Mouse (Mus musculus): Measurements from ENCODE around the gene Cend1. TPM values are rescaled to one million over a fixed set of nuclear protein-coding genes. Genes with fewer than 3 reads are reported as not detected.

The Cend1 gene
- polyA plus RNA-seq, 2 experiments: not detected

DNA sequence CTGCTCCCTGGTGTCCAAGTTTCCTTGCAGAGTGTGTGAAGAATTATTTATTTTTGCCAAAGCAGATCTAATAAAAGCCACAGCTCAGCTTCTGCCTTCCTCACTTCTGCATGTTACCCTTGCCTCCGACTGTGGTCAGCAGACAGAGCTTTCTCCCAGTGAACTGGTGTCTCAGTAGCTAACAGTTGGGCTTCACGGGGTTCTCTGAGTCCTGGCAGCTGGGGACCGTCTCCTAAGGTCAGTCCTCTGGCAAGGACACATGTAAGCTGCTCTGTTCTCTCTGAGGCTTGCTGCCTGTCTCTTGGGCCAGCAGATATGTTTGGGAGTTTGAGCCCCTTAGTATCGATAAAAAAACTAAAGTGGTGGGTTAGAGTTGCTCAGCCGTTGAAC lies 30.7 kb upstream of the Cend1 start:
- 63% methylated on average over 5 of the region's 5 CpGs for WGBS (ENCODE audit: insufficient replicate concordance)
- Histone ChIP-seq H3K27ac (no peak overlapping the region), H3K9me3 (ENCODE audit: control insufficient read depth, low read length) (no peaks in the 10 kb centered on the region), H3K9ac (replicated peaks) (no peak overlapping the region), H3K36me3 (replicated peaks; ENCODE audit: control insufficient read depth, insufficient read depth, low read depth) (no peaks in the 10 kb centered on the region), H3K4me3 (ENCODE audit: insufficient read depth in 1 of 2, low read depth in 2 of 2, low read length in 2 of 2) (no peak overlapping the region), H3K4me1 (replicated peaks; ENCODE audit: control insufficient read depth in 2 of 2, insufficient read depth in 2 of 2, low read length in 1 of 2) (peaks cover 4 to 7% of the 10 kb centered on the region in 2 experiments), H3K4me2 (ENCODE audit: low read depth) (no peak overlapping the region), H3K27me3 (ENCODE audit: control insufficient read depth, insufficient read depth, low read length) (peaks cover 49% of the 10 kb centered on the region)
- TF ChIP-seq EP300 (IDR thresholded peaks at IDR 0.05; ENCODE audit: low read depth) (no peak), CTCF (IDR thresholded peaks at IDR 0.05; ENCODE audit: low read depth) (no peak)
- ATAC-seq (ENCODE audit: insufficient read depth) (no peak), DNase-seq (ENCODE audit: low read depth in 3 of 3, low spot score in 3 of 3) (no peak)

DNA sequence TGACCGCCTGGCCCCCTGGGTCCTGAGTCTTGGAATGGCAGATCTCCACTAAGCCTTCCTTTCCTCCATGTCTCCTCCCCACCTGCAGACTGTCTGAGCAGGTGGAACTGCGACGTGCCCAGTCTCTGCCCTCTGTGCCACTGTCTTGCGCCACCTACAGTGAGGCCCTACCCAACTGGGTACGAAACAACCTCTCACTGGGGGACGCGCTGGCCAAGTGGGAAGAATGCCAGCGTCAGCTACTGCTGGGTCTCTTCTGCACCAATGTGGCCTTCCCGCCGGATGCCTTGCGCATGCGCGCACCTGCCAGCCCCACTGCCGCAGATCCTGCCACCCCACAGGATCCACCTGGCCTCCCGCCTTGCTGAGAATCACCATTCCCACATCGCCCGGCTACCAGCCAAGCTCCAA lies 30.0 kb upstream of the Cend1 start:
- Histone ChIP-seq H3K9me3 (ENCODE audit: control insufficient read depth, low read length) (no peaks in the 10 kb centered on the region), H3K4me3 (ENCODE audit: insufficient read depth in 1 of 2, low read depth in 2 of 2, low read length in 2 of 2) (no peak overlapping the region), H3K27ac (no peak overlapping the region), H3K27me3 (ENCODE audit: control insufficient read depth, insufficient read depth, low read length) (peaks cover 42% of the 10 kb centered on the region), H3K4me1 (replicated peaks; ENCODE audit: control insufficient read depth in 2 of 2, insufficient read depth in 2 of 2, low read length in 1 of 2) (peaks cover 7 to 12% of the 10 kb centered on the region in 2 experiments), H3K9ac (replicated peaks) (no peak overlapping the region), H3K4me2 (ENCODE audit: low read depth) (no peak overlapping the region), H3K36me3 (replicated peaks; ENCODE audit: control insufficient read depth, insufficient read depth, low read depth) (no peaks in the 10 kb centered on the region)
- TF ChIP-seq EP300 (IDR thresholded peaks at IDR 0.05; ENCODE audit: low read depth): no peak
- no peak for TF ChIP-seq CTCF (IDR thresholded peaks at IDR 0.05; ENCODE audit: low read depth)
- ATAC-seq (ENCODE audit: insufficient read depth) (no peak), DNase-seq (ENCODE audit: low read depth in 3 of 3, low spot score in 3 of 3) (no peak)
- WGBS (ENCODE audit: insufficient replicate concordance): 88% methylated on average over 17 of the region's 17 CpGs

DNA sequence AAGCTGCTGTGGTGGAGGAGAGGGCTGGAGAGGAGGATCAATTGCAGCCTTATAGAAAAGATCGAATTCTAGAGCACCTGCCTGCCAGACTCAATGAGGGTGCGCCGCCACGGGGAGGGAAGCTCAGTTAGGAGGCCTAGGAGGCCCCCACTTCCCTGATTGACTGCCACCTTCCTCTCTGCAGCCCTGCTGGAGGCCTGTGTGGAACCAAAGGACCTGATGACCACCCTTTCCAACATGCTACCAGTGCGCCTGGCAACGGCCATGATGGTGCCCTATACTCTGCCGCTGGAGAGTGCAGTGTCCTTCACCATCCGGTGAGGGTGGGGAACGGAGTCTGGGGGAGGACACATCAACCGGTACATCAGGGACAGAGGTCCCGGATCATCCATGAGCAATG lies 29.4 kb upstream of the Cend1 start:
- no peak overlapping the region for H3K27ac ChIP-seq
- no peak overlapping the region for H3K4me3 ChIP-seq (ENCODE audit: insufficient read depth in 1 of 2, low read depth in 2 of 2, low read length in 2 of 2)
- WGBS (ENCODE audit: insufficient replicate concordance): 87% methylated on average over 11 of the region's 11 CpGs
- no peak overlapping the region for H3K9ac ChIP-seq (replicated peaks)
- H3K27me3 ChIP-seq (ENCODE audit: control insufficient read depth, insufficient read depth, low read length): peaks cover 36% of the 10 kb centered on the region
- H3K9me3 ChIP-seq (ENCODE audit: control insufficient read depth, low read length): no peaks in the 10 kb centered on the region
- TF ChIP-seq EP300 (IDR thresholded peaks at IDR 0.05; ENCODE audit: low read depth): no peak
- no peak for TF ChIP-seq CTCF (IDR thresholded peaks at IDR 0.05; ENCODE audit: low read depth)
- ATAC-seq (ENCODE audit: insufficient read depth): no peak
- no peak for DNase-seq (ENCODE audit: low read depth in 3 of 3, low spot score in 3 of 3)
- H3K4me2 ChIP-seq (ENCODE audit: low read depth): no peak overlapping the region
- peaks cover 7 to 12% of the 10 kb centered on the region in 2 experiments for H3K4me1 ChIP-seq (replicated peaks; ENCODE audit: control insufficient read depth in 2 of 2, insufficient read depth in 2 of 2, low read length in 1 of 2)
- H3K36me3 ChIP-seq (replicated peaks; ENCODE audit: control insufficient read depth, insufficient read depth, low read depth): no peaks in the 10 kb centered on the region

GRCm38 (mm10) chr7:141457986-141458660 lies 28.8 kb upstream of the Cend1 start:
- H3K4me1 ChIP-seq (replicated peaks; ENCODE audit: control insufficient read depth in 2 of 2, insufficient read depth in 2 of 2, low read length in 1 of 2): peaks cover 7 to 12% of the 10 kb centered on the region in 2 experiments
- no peak overlapping the region for H3K4me3 ChIP-seq (ENCODE audit: insufficient read depth in 1 of 2, low read depth in 2 of 2, low read length in 2 of 2)
- no peaks in the 10 kb centered on the region for H3K36me3 ChIP-seq (replicated peaks; ENCODE audit: control insufficient read depth, insufficient read depth, low read depth)
- no peak overlapping the region for H3K27ac ChIP-seq
- ATAC-seq (ENCODE audit: insufficient read depth): no peak
- no peak overlapping the region for H3K9ac ChIP-seq (replicated peaks)
- H3K9me3 ChIP-seq (ENCODE audit: control insufficient read depth, low read length): no peaks in the 10 kb centered on the region
- H3K27me3 ChIP-seq (ENCODE audit: control insufficient read depth, insufficient read depth, low read length): peaks cover 30% of the 10 kb centered on the region
- TF ChIP-seq CTCF (IDR thresholded peaks at IDR 0.05; ENCODE audit: low read depth): peak; percentile 86
- no peak for TF ChIP-seq EP300 (IDR thresholded peaks at IDR 0.05; ENCODE audit: low read depth)
- WGBS (ENCODE audit: insufficient replicate concordance): 75% methylated on average over 15 of the region's 15 CpGs
- DNase-seq (ENCODE audit: low read depth in 3 of 3, low spot score in 3 of 3): no peak
- no peak overlapping the region for H3K4me2 ChIP-seq (ENCODE audit: low read depth)

- H3K27me3 ChIP-seq (ENCODE audit: control insufficient read depth, insufficient read depth, low read length): peaks cover 21% of the 10 kb centered on the region
- H3K4me3 ChIP-seq (ENCODE audit: insufficient read depth in 1 of 2, low read depth in 2 of 2, low read length in 2 of 2): no peak overlapping the region
- H3K4me2 ChIP-seq (ENCODE audit: low read depth): no peak overlapping the region
- H3K36me3 ChIP-seq (replicated peaks; ENCODE audit: control insufficient read depth, insufficient read depth, low read depth): peaks cover 1% of the 10 kb centered on the region; the same call in 1 of the 2 replicates
- TF ChIP-seq CTCF (IDR thresholded peaks at IDR 0.05; ENCODE audit: low read depth) (no peak), EP300 (IDR thresholded peaks at IDR 0.05; ENCODE audit: low read depth) (no peak)
- DNase-seq (ENCODE audit: low read depth in 3 of 3, low spot score in 3 of 3): no peak
- peaks cover 7 to 12% of the 10 kb centered on the region in 2 experiments for H3K4me1 ChIP-seq (replicated peaks; ENCODE audit: control insufficient read depth in 2 of 2, insufficient read depth in 2 of 2, low read length in 1 of 2)
- WGBS (ENCODE audit: insufficient replicate concordance): 86% methylated on average over 14 of the region's 14 CpGs
- no peak overlapping the region for H3K27ac ChIP-seq
- no peak for ATAC-seq (ENCODE audit: insufficient read depth)
- no peak overlapping the region for H3K9ac ChIP-seq (replicated peaks)
- H3K9me3 ChIP-seq (ENCODE audit: control insufficient read depth, low read length): no peaks in the 10 kb centered on the region
These were observed 27.9 kb upstream of the Cend1 start for GRCm38 (mm10) chr7:141457236-141457635.
